Comparison of ENCODE assay signal across 10 mouse cellular contexts in the genomic region with DNA sequence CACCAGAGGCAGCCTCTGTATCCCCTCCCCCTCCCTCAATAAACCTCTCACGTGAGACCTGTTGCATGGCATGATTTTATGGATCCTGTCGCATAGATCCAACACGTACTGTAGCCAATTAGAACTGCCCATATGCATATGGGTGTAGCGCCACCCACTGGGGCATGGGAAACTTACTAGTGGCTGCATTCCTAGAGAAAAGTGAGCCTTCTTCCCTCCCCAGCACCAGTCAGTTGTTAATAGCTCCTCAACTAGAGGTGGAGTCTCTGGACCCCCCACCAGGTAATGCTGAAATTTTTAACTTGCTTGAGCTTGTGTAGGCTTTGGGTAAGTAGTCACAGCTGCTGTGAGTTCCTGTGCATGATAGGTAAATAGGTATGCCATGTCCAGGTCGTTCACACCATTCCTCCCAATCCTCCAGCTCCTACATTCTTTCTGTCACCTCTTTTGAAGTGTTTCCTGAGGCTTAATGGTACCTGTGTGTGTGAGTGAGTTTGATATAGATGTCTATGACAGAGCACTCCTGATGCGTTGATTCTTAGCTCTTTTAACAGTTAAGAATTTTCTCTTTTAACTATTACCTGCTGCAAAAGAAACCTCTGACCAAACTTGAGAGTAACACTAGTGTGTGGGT.
DNase-seq lines count a peak whose midpoint lies in the region; ATAC-seq and TF ChIP-seq lines count a peak whose summit lies in the region.
"Had no signal": no experiment of that assay in that cellular context is flagged by ENCODE, and none has a peak within 500 bp of the region (broad histone marks: within the 10 kb centered on the region; RNA-seq: fewer than 3 reads in every experiment).

No protein-coding gene starts in this region.

- DNase-seq in forebrain, postnatal 0 days: no peak
- peak; percentile 6 for DNase-seq in lung, postnatal 0 days (ENCODE audit: low spot score)
- DNase-seq in lung, postnatal 4 days: no peak
- DNase-seq in brain, adult 2 months (ENCODE audit: low read depth, low spot score): peak; percentile 44
- no peak for DNase-seq in layer of hippocampus, adult 9-11 months
- no peak for DNase-seq in cerebellum, adult 9-10 months
- DNase-seq: liver, embryonic 13.5 days had no signal

- H3K9ac ChIP-seq in forebrain, postnatal 0 days: no peak overlapping the region
- H3K9ac ChIP-seq in forebrain, embryonic 16.5 days (replicated peaks; ENCODE audit: low read depth, low read length): no peak overlapping the region
- H3K9ac ChIP-seq in lung, postnatal 0 days (replicated peaks; ENCODE audit: low read depth): no peak overlapping the region
- no peak overlapping the region for H3K9ac ChIP-seq in limb, embryonic 13.5 days
- H3K9ac ChIP-seq: heart, embryonic 15.5 days; liver, embryonic 13.5 days had no signal

- no peak overlapping the region for H3K4me3 ChIP-seq in forebrain, postnatal 0 days (ENCODE audit: low read depth, low read length)
- no peak overlapping the region for H3K4me3 ChIP-seq in forebrain, embryonic 16.5 days (replicated peaks; ENCODE audit: low read length)
- H3K4me3 ChIP-seq in lung, postnatal 0 days (ENCODE audit: low read depth, low read length): no peak overlapping the region
- H3K4me3 ChIP-seq in limb, embryonic 13.5 days: no peak overlapping the region
- H3K4me3 ChIP-seq: heart, embryonic 15.5 days; liver, embryonic 13.5 days had no signal

- no peak for TF ChIP-seq EP300 in lung, postnatal 0 days (IDR thresholded peaks at IDR 0.05)

- no peaks in the 10 kb centered on the region for H3K9me3 ChIP-seq in forebrain, postnatal 0 days (ENCODE audit: low read length)
- no peaks in the 10 kb centered on the region for H3K9me3 ChIP-seq in forebrain, embryonic 16.5 days (ENCODE audit: control insufficient read depth, low read length)
- no peaks in the 10 kb centered on the region for H3K9me3 ChIP-seq in lung, postnatal 0 days (ENCODE audit: low read length)
- no peaks in the 10 kb centered on the region for H3K9me3 ChIP-seq in limb, embryonic 13.5 days
- H3K9me3 ChIP-seq: heart, embryonic 15.5 days; liver, embryonic 13.5 days had no signal

- H3K4me1 ChIP-seq in forebrain, postnatal 0 days (ENCODE audit: insufficient read depth): no peaks in the 10 kb centered on the region
- H3K4me1 ChIP-seq in forebrain, embryonic 16.5 days (replicated peaks; ENCODE audit: control insufficient read depth, insufficient read depth, low read length): no peaks in the 10 kb centered on the region
- H3K4me1 ChIP-seq in lung, postnatal 0 days (ENCODE audit: insufficient read depth, low read depth, low read length): no peaks in the 10 kb centered on the region
- H3K4me1 ChIP-seq in limb, embryonic 13.5 days: peaks cover 26% of the 10 kb centered on the region
- H3K4me1 ChIP-seq: heart, embryonic 15.5 days; liver, embryonic 13.5 days had no signal

- 28% methylated on average over 6 of the region's 6 CpGs for WGBS in forebrain, postnatal 0 days
- 27% methylated on average over 6 of the region's 6 CpGs for WGBS in forebrain, embryonic 16.5 days
- WGBS in lung, postnatal 0 days: 11% methylated on average over 6 of the region's 6 CpGs
- 15% methylated on average over 6 of the region's 6 CpGs for WGBS in limb, embryonic 13.5 days

- no peaks in the 10 kb centered on the region for H3K36me3 ChIP-seq in forebrain, postnatal 0 days (ENCODE audit: insufficient read depth)
- H3K36me3 ChIP-seq in forebrain, embryonic 16.5 days (ENCODE audit: control insufficient read depth, insufficient read depth): no peaks in the 10 kb centered on the region
- no peaks in the 10 kb centered on the region for H3K36me3 ChIP-seq in lung, postnatal 0 days (ENCODE audit: insufficient read depth, low read length)
- no peaks in the 10 kb centered on the region for H3K36me3 ChIP-seq in limb, embryonic 13.5 days
- H3K36me3 ChIP-seq: heart, embryonic 15.5 days; liver, embryonic 13.5 days had no signal

- no peak for ATAC-seq in forebrain, postnatal 0 days
- ATAC-seq in forebrain, embryonic 16.5 days: no peak
- ATAC-seq in lung, postnatal 0 days: no peak
- peak; percentile 72 for ATAC-seq in limb, embryonic 13.5 days (ENCODE audit: low FRiP score, low read depth)

- H3K27ac ChIP-seq in forebrain, postnatal 0 days (ENCODE audit: low read depth, low read length): no peak overlapping the region
- no peak overlapping the region for H3K27ac ChIP-seq in forebrain, embryonic 16.5 days (ENCODE audit: low read length)
- H3K27ac ChIP-seq in lung, postnatal 0 days (ENCODE audit: low read length): no peak overlapping the region
- H3K27ac ChIP-seq in limb, embryonic 13.5 days: peak overlapping the region; percentile 48; the same call in 1 of the 2 replicates
- H3K27ac ChIP-seq: heart, embryonic 15.5 days; liver, embryonic 13.5 days had no signal

- no peak overlapping the region for H3K4me2 ChIP-seq in forebrain, postnatal 0 days (ENCODE audit: low read depth)
- H3K4me2 ChIP-seq in forebrain, embryonic 16.5 days (ENCODE audit: low read length): no peak overlapping the region
- no peak overlapping the region for H3K4me2 ChIP-seq in lung, postnatal 0 days (replicated peaks; ENCODE audit: low read depth, low read length)
- peak overlapping the region; percentile 16; the same call in 1 of the 2 replicates for H3K4me2 ChIP-seq in limb, embryonic 13.5 days (replicated peaks)
- H3K4me2 ChIP-seq: heart, embryonic 15.5 days; liver, embryonic 13.5 days had no signal

- H3K27me3 ChIP-seq in forebrain, postnatal 0 days (ENCODE audit: insufficient read depth, low read length): no peaks in the 10 kb centered on the region
- no peaks in the 10 kb centered on the region for H3K27me3 ChIP-seq in forebrain, embryonic 16.5 days (replicated peaks; ENCODE audit: control insufficient read depth, insufficient read depth, low read length)
- no peaks in the 10 kb centered on the region for H3K27me3 ChIP-seq in lung, postnatal 0 days (replicated peaks; ENCODE audit: insufficient read depth, low read length)
- no peaks in the 10 kb centered on the region for H3K27me3 ChIP-seq in limb, embryonic 13.5 days
- H3K27me3 ChIP-seq: heart, embryonic 15.5 days; liver, embryonic 13.5 days had no signal

- peak; percentile 54 for TF ChIP-seq CTCF in forebrain, postnatal 0 days (IDR thresholded peaks at IDR 0.05; ENCODE audit: low read depth)
- peak; percentile 66 for TF ChIP-seq CTCF in lung, postnatal 0 days (IDR thresholded peaks at IDR 0.05)

Comparison
In these comparisons a context has a peak if more than half of its experiments do, and no peak if none do; other contexts are left out.
1. DNase-seq: peak in lung, postnatal 0 days (single experiment) and brain, adult 2 months (single experiment); none in forebrain, postnatal 0 days (single experiment), lung, postnatal 4 days (0 of 2), layer of hippocampus, adult 9-11 months (single experiment) and cerebellum, adult 9-10 months (single experiment).